Mouse (Mus musculus) neural tube, embryonic 12.5 days (tissue): ENCODE measurements around the gene Myl4. TPM values are rescaled to one million over a fixed set of nuclear protein-coding genes. Genes with fewer than 3 reads are reported as not detected.

ENCODE experiments used
- ATAC-seq: fragments of 200-750 bp; cut with Nextera tagmentation; 2 replicates; pipeline ENCODE4 v1.8.0; 2017; ENCODE audit warnings: low read depth, mild to moderate bottlenecking, moderate TSS enrichment, moderate library complexity; ENCODE audit not compliant: low FRiP score
- H3K27ac ChIP-seq: fragments of 300-500 bp; sonication (generic); 2 replicates; pipeline ENCODE4 v1.5.1; 2016
- H3K27me3 ChIP-seq: fragments of 300-500 bp; sonication (generic); replicated peaks from 2 replicates; pipeline ENCODE4 v1.6.1; 2016; ENCODE audit warnings: mild to moderate bottlenecking
- H3K36me3 ChIP-seq: fragments of 300-500 bp; sonication (generic); 2 replicates; pipeline ENCODE4 v1.6.1; 2016; ENCODE audit warnings: mild to moderate bottlenecking
- H3K4me1 ChIP-seq: fragments of 300-500 bp; sonication (generic); 2 replicates; pipeline ENCODE4 v1.6.1; 2016
- H3K4me2 ChIP-seq: fragments of 300-500 bp; sonication (generic); replicated peaks from 2 replicates; pipeline ENCODE4 v1.6.1; 2016; ENCODE audit warnings: mild to moderate bottlenecking
- H3K4me3 ChIP-seq: fragments of 300-500 bp; sonication (generic); 2 replicates; pipeline ENCODE4 v1.5.1; 2016
- H3K9ac ChIP-seq: fragments of 300-500 bp; sonication (generic); 2 replicates; pipeline ENCODE4 v1.6.1; 2016; ENCODE audit warnings: mild to moderate bottlenecking
- H3K9me3 ChIP-seq: fragments of 300-500 bp; sonication (generic); 2 replicates; pipeline ENCODE4 v1.6.1; 2016; ENCODE audit warnings: mild to moderate bottlenecking
- WGBS: fragments of 180-500 bp; shearing (Covaris S2); methylation state at CpG from one replicate; pipeline ENCODE4 v1.1.7; 2016; 5-methylcytosine and 5-hydroxymethylcytosine counted together
- polyA plus RNA-seq: library from polyadenylated mRNA; unstranded; fragments of >200 nt; fragmentation: Nextera tagmentation; extraction: Ambion mirVana; gene quantifications from 2 replicates; pipeline ENCODE4 v1.2.1, GENCODE M21; 2016

Myl4 gene
- polyA plus RNA-seq, 1 experiment from 2014 or later: 13.7 TPM

- no peaks in the 10 kb centered on the region for H3K9me3 ChIP-seq
- no peaks in the 10 kb centered on the region for H3K36me3 ChIP-seq
- H3K4me2 ChIP-seq: no peak overlapping the region
- WGBS: 47% methylated on average over 10 of the region's 10 CpGs
- H3K27ac ChIP-seq: no peak overlapping the region
- H3K4me1 ChIP-seq: 0 out of 2 replicates have a peak, but pooled peaks cover 6% of the 10 kb centered on the region
- no peak overlapping the region for H3K9ac ChIP-seq
- H3K4me3 ChIP-seq: no peak overlapping the region
- no peak for ATAC-seq
- H3K27me3 ChIP-seq: no peaks in the 10 kb centered on the region; the same call in 1 of the 2 replicates
Measured at GRCm38 (mm10) chr11:104576772-104577612, 26.5 kb downstream of the Myl4 start.

GRCm38 (mm10) chr11:104578074-104578473, 27.6 kb downstream of the Myl4 start:
- ATAC-seq: no peak
- H3K4me2 ChIP-seq: no peak overlapping the region
- H3K27ac ChIP-seq: no peak overlapping the region
- no peak overlapping the region for H3K9ac ChIP-seq
- no peak overlapping the region for H3K4me3 ChIP-seq
- no peaks in the 10 kb centered on the region for H3K36me3 ChIP-seq
- no peaks in the 10 kb centered on the region for H3K9me3 ChIP-seq
- H3K27me3 ChIP-seq: no peaks in the 10 kb centered on the region; the same call in 1 of the 2 replicates
- 0 out of 2 replicates have a peak, but pooled peaks cover 6% of the 10 kb centered on the region for H3K4me1 ChIP-seq
- WGBS: 57% methylated on average over 5 of the region's 5 CpGs

- Histone ChIP-seq H3K27ac (no peak overlapping the region), H3K9me3 (no peaks in the 10 kb centered on the region), H3K4me2 (no peak overlapping the region), H3K9ac (no peak overlapping the region), H3K4me1 (0 out of 2 replicates have a peak, but pooled peaks cover 6% of the 10 kb centered on the region), H3K4me3 (no peak overlapping the region), H3K27me3 (no peaks in the 10 kb centered on the region; the same call in 1 of the 2 replicates), H3K36me3 (no peaks in the 10 kb centered on the region)
- 88% methylated on average over 9 of the region's 9 CpGs for WGBS
- no peak for ATAC-seq
Measured at GRCm38 (mm10) chr11:104579084-104579483, 28.6 kb downstream of the Myl4 start.

GRCm38 (mm10) chr11:104579575-104579974, 29.1 kb downstream of the Myl4 start:
- Histone ChIP-seq H3K9ac (no peak overlapping the region), H3K4me1 (0 out of 2 replicates have a peak, but pooled peaks cover 6% of the 10 kb centered on the region), H3K36me3 (no peaks in the 10 kb centered on the region), H3K4me3 (no peak overlapping the region), H3K9me3 (no peaks in the 10 kb centered on the region), H3K27ac (no peak overlapping the region), H3K27me3 (no peaks in the 10 kb centered on the region; the same call in 1 of the 2 replicates), H3K4me2 (no peak overlapping the region)
- 93% methylated on average over 8 of the region's 8 CpGs for WGBS
- ATAC-seq: no peak

GRCm38 (mm10) chr11:104580091-104580490, 29.6 kb downstream of the Myl4 start:
- Histone ChIP-seq H3K4me1 (0 out of 2 replicates have a peak, but pooled peaks cover 6% of the 10 kb centered on the region), H3K27ac (no peak overlapping the region), H3K27me3 (no peaks in the 10 kb centered on the region; the same call in 1 of the 2 replicates), H3K9ac (no peak overlapping the region), H3K4me2 (no peak overlapping the region), H3K9me3 (no peaks in the 10 kb centered on the region), H3K36me3 (no peaks in the 10 kb centered on the region), H3K4me3 (no peak overlapping the region)
- ATAC-seq: no peak
- WGBS: 75% methylated on average over 6 of the region's 6 CpGs

GRCm38 (mm10) chr11:104580606-104581005, 30.1 kb downstream of the Myl4 start:
- Histone ChIP-seq H3K9ac (no peak overlapping the region), H3K4me3 (no peak overlapping the region), H3K4me1 (0 out of 2 replicates have a peak, but pooled peaks cover 6% of the 10 kb centered on the region), H3K9me3 (no peaks in the 10 kb centered on the region), H3K27me3 (no peaks in the 10 kb centered on the region; the same call in 1 of the 2 replicates), H3K36me3 (no peaks in the 10 kb centered on the region), H3K4me2 (no peak overlapping the region), H3K27ac (no peak overlapping the region)
- no peak for ATAC-seq
- 93% methylated on average over 5 of the region's 5 CpGs for WGBS

GRCm38 (mm10) chr11:104581446-104582307, 31.2 kb downstream of the Myl4 start:
- no peak overlapping the region for H3K27ac ChIP-seq
- no peaks in the 10 kb centered on the region for H3K36me3 ChIP-seq
- 79% methylated on average over 18 of the region's 18 CpGs for WGBS
- H3K27me3 ChIP-seq: no peaks in the 10 kb centered on the region; the same call in 1 of the 2 replicates
- H3K9ac ChIP-seq: no peak overlapping the region
- no peak overlapping the region for H3K4me2 ChIP-seq
- ATAC-seq: no peak
- H3K4me1 ChIP-seq: 0 out of 2 replicates have a peak, but pooled peaks cover 6% of the 10 kb centered on the region
- no peaks in the 10 kb centered on the region for H3K9me3 ChIP-seq
- no peak overlapping the region for H3K4me3 ChIP-seq

GRCm38 (mm10) chr11:104582308-104582606, 31.8 kb downstream of the Myl4 start:
- no peak overlapping the region for H3K4me3 ChIP-seq
- 82% methylated on average over 2 of the region's 2 CpGs for WGBS

GRCm38 (mm10) chr11:104582630-104583364, 32.3 kb downstream of the Myl4 start:
- Histone ChIP-seq H3K4me1 (0 out of 2 replicates have a peak, but pooled peaks cover 6% of the 10 kb centered on the region), H3K27ac (no peak overlapping the region), H3K9ac (no peak overlapping the region), H3K9me3 (no peaks in the 10 kb centered on the region), H3K36me3 (no peaks in the 10 kb centered on the region), H3K27me3 (no peaks in the 10 kb centered on the region; the same call in 1 of the 2 replicates), H3K4me2 (no peak overlapping the region), H3K4me3 (no peak overlapping the region)
- ATAC-seq: no peak
- WGBS: 70% methylated on average over 13 of the region's 13 CpGs

More at GRCm38 (mm10) chr11:104582308-104582606, 31.8 kb downstream of the Myl4 start:
- no peaks in the 10 kb centered on the region for H3K36me3 ChIP-seq
- no peaks in the 10 kb centered on the region for H3K9me3 ChIP-seq
- ATAC-seq: no peak
- no peaks in the 10 kb centered on the region; the same call in 1 of the 2 replicates for H3K27me3 ChIP-seq
- 0 out of 2 replicates have a peak, but pooled peaks cover 6% of the 10 kb centered on the region for H3K4me1 ChIP-seq
- H3K9ac ChIP-seq: no peak overlapping the region
- no peak overlapping the region for H3K4me2 ChIP-seq
- H3K27ac ChIP-seq: no peak overlapping the region

GRCm38 (mm10) chr11:104585495-104585894, 35.0 kb downstream of the Myl4 start:
- no peaks in the 10 kb centered on the region for H3K27me3 ChIP-seq
- WGBS: 81% methylated on average over 5 of the region's 5 CpGs
- H3K27ac ChIP-seq: no peak overlapping the region
- no peak overlapping the region for H3K9ac ChIP-seq
- H3K4me2 ChIP-seq: no peak overlapping the region
- no peaks in the 10 kb centered on the region for H3K36me3 ChIP-seq
- no peak overlapping the region for H3K4me3 ChIP-seq
- ATAC-seq: no peak
- no peaks in the 10 kb centered on the region for H3K4me1 ChIP-seq
- peaks cover 5% of the 10 kb centered on the region; the same call in 1 of the 2 replicates for H3K9me3 ChIP-seq

- no peak for ATAC-seq
- Histone ChIP-seq H3K36me3 (no peaks in the 10 kb centered on the region), H3K4me2 (no peak overlapping the region), H3K4me1 (no peaks in the 10 kb centered on the region), H3K27ac (no peak overlapping the region), H3K4me3 (no peak overlapping the region), H3K9me3 (peaks cover 5% of the 10 kb centered on the region; the same call in 1 of the 2 replicates), H3K9ac (no peak overlapping the region), H3K27me3 (no peaks in the 10 kb centered on the region)
- 96% methylated on average over 9 of the region's 9 CpGs for WGBS
Measured at GRCm38 (mm10) chr11:104587904-104588303, 37.4 kb downstream of the Myl4 start.
